Mouse (Mus musculus): ENCODE results near the gene Ube2s.
"Not testable (repeated sequence)": the region's sequence is repeated elsewhere in the genome, so short reads cannot be mapped to it uniquely, and the experiment has no call there.

The Ube2s gene

GRCm38 (mm10) chr7:4835631-4836327, 23.4 kb upstream of the Ube2s start:
- no peaks in the 10 kb centered on the region for H3K9me3 ChIP-seq (ENCODE audit: low read length)
- peaks cover 10% of the 10 kb centered on the region for H3K36me3 ChIP-seq (ENCODE audit: insufficient read depth, low read length)
- peaks cover 50% of the 10 kb centered on the region for H3K27me3 ChIP-seq (ENCODE audit: insufficient read depth, low read length)
- no peak for TF ChIP-seq CTCF (conservative IDR thresholded peaks at IDR 0.05; ENCODE audit: low read length)
- no peak for TF ChIP-seq POU5F1 (IDR thresholded peaks at IDR 0.05; ENCODE audit: borderline replicate concordance, low read length)
- no peak for TF ChIP-seq NANOG (IDR thresholded peaks at IDR 0.05; ENCODE audit: borderline replicate concordance, low read length)
- peak overlapping the region; percentile 87 for H3K4me3 ChIP-seq (replicated peaks; ENCODE audit: low read length)
- peaks cover 48% of the 10 kb centered on the region for H3K4me1 ChIP-seq (replicated peaks; ENCODE audit: low read depth, low read length)

GRCm38 (mm10) chr7:4830476-4830875, 18.1 kb upstream of the Ube2s start:
- no peaks in the 10 kb centered on the region for H3K9me3 ChIP-seq (ENCODE audit: low read length)
- peaks cover 27% of the 10 kb centered on the region for H3K27me3 ChIP-seq (ENCODE audit: insufficient read depth, low read length)
- TF ChIP-seq CTCF (conservative IDR thresholded peaks at IDR 0.05; ENCODE audit: low read length) (no peak), NANOG (IDR thresholded peaks at IDR 0.05; ENCODE audit: borderline replicate concordance, low read length) (no peak), POU5F1 (IDR thresholded peaks at IDR 0.05; ENCODE audit: borderline replicate concordance, low read length) (no peak)
- H3K4me3 ChIP-seq (replicated peaks; ENCODE audit: low read length), result peak overlapping the region; percentile 37
- H3K4me1 ChIP-seq (replicated peaks; ENCODE audit: low read depth, low read length), result peaks cover 64% of the 10 kb centered on the region
- H3K36me3 ChIP-seq (ENCODE audit: insufficient read depth, low read length), result peaks cover 31% of the 10 kb centered on the region

GRCm38 (mm10) chr7:4825365-4825764, 13.0 kb upstream of the Ube2s start:
- peaks cover 22% of the 10 kb centered on the region for H3K36me3 ChIP-seq (ENCODE audit: insufficient read depth, low read length)
- H3K9me3 ChIP-seq (ENCODE audit: low read length), result no peaks in the 10 kb centered on the region
- no peaks in the 10 kb centered on the region for H3K27me3 ChIP-seq (ENCODE audit: insufficient read depth, low read length)
- peaks cover 86% of the 10 kb centered on the region for H3K4me1 ChIP-seq (replicated peaks; ENCODE audit: low read depth, low read length)
- TF ChIP-seq NANOG (IDR thresholded peaks at IDR 0.05; ENCODE audit: borderline replicate concordance, low read length), result peak; percentile 21; the same call in 1 of the 2 replicates
- TF ChIP-seq CTCF (conservative IDR thresholded peaks at IDR 0.05; ENCODE audit: low read length), result no peak
- peak overlapping the region; percentile 64 for H3K4me3 ChIP-seq (replicated peaks; ENCODE audit: low read length)

GRCm38 (mm10) chr7:4822162-4822907, 9.9 kb upstream of the Ube2s start:
- H3K36me3 ChIP-seq (ENCODE audit: insufficient read depth, low read length), result no peaks in the 10 kb centered on the region
- peaks cover 91% of the 10 kb centered on the region for H3K4me1 ChIP-seq (replicated peaks; ENCODE audit: low read depth, low read length)
- H3K27me3 ChIP-seq (ENCODE audit: insufficient read depth, low read length), result no peaks in the 10 kb centered on the region
- TF ChIP-seq POU5F1 (IDR thresholded peaks at IDR 0.05; ENCODE audit: borderline replicate concordance, low read length), result no peak
- no peak for TF ChIP-seq NANOG (IDR thresholded peaks at IDR 0.05; ENCODE audit: borderline replicate concordance, low read length)
- no peak for TF ChIP-seq CTCF (conservative IDR thresholded peaks at IDR 0.05; ENCODE audit: low read length)
- H3K9me3 ChIP-seq (ENCODE audit: low read length), result no peaks in the 10 kb centered on the region
- H3K4me3 ChIP-seq (replicated peaks; ENCODE audit: low read length), result peak overlapping the region; percentile 43

- Histone ChIP-seq H3K9me3 (ENCODE audit: low read length) (no peaks in the 10 kb centered on the region), H3K27me3 (ENCODE audit: insufficient read depth, low read length) (no peaks in the 10 kb centered on the region), H3K36me3 (ENCODE audit: insufficient read depth, low read length) (no peaks in the 10 kb centered on the region), H3K4me3 (replicated peaks; ENCODE audit: low read length) (peak overlapping the region; percentile 2; the same call in 1 of the 2 replicates), H3K4me1 (replicated peaks; ENCODE audit: low read depth, low read length) (peaks cover 90% of the 10 kb centered on the region)
- no peak for TF ChIP-seq NANOG (IDR thresholded peaks at IDR 0.05; ENCODE audit: borderline replicate concordance, low read length)
- TF ChIP-seq POU5F1 (IDR thresholded peaks at IDR 0.05; ENCODE audit: borderline replicate concordance, low read length), result no peak
- no peak for TF ChIP-seq CTCF (conservative IDR thresholded peaks at IDR 0.05; ENCODE audit: low read length)
These were observed 9.3 kb upstream of the Ube2s start for GRCm38 (mm10) chr7:4821690-4822089.

- not testable (repeated sequence) for H3K27me3 ChIP-seq (ENCODE audit: insufficient read depth, low read length)
These were observed 8.5 kb upstream of the Ube2s start for GRCm38 (mm10) chr7:4820925-4821324.

GRCm38 (mm10) chr7:4816559-4816958, 4.2 kb upstream of the Ube2s start:
- peaks cover 20% of the 10 kb centered on the region for H3K36me3 ChIP-seq (ENCODE audit: insufficient read depth, low read length)
- H3K9me3 ChIP-seq (ENCODE audit: low read length), result no peaks in the 10 kb centered on the region
- no peaks in the 10 kb centered on the region for H3K27me3 ChIP-seq (ENCODE audit: insufficient read depth, low read length)
- H3K4me1 ChIP-seq (replicated peaks; ENCODE audit: low read depth, low read length), result peaks cover 69% of the 10 kb centered on the region
- H3K4me3 ChIP-seq (replicated peaks; ENCODE audit: low read length), result no peak overlapping the region
- TF ChIP-seq NANOG (IDR thresholded peaks at IDR 0.05; ENCODE audit: borderline replicate concordance, low read length) (no peak), POU5F1 (IDR thresholded peaks at IDR 0.05; ENCODE audit: borderline replicate concordance, low read length) (no peak), CTCF (conservative IDR thresholded peaks at IDR 0.05; ENCODE audit: low read length) (no peak)

More at GRCm38 (mm10) chr7:4820925-4821324, 8.5 kb upstream of the Ube2s start:
- Histone ChIP-seq H3K4me1 (replicated peaks; ENCODE audit: low read depth, low read length) (peaks cover 87% of the 10 kb centered on the region), H3K4me3 (replicated peaks; ENCODE audit: low read length) (peak overlapping the region; percentile 2; the same call in 1 of the 2 replicates)
- not testable (repeated sequence) for H3K36me3 ChIP-seq (ENCODE audit: insufficient read depth, low read length); H3K9me3 ChIP-seq (ENCODE audit: low read length)
- TF ChIP-seq POU5F1 (IDR thresholded peaks at IDR 0.05; ENCODE audit: borderline replicate concordance, low read length) (peak; percentile 64; the same call in 1 of the 2 replicates), NANOG (IDR thresholded peaks at IDR 0.05; ENCODE audit: borderline replicate concordance, low read length) (peak; percentile 59; the same call in 1 of the 2 replicates)

- Histone ChIP-seq H3K9me3 (ENCODE audit: low read length) (no peaks in the 10 kb centered on the region), H3K4me3 (replicated peaks; ENCODE audit: low read length) (peak overlapping the region; percentile 87), H3K36me3 (ENCODE audit: insufficient read depth, low read length) (peaks cover 54% of the 10 kb centered on the region), H3K27me3 (ENCODE audit: insufficient read depth, low read length) (no peaks in the 10 kb centered on the region), H3K4me1 (replicated peaks; ENCODE audit: low read depth, low read length) (peaks cover 72% of the 10 kb centered on the region)
- TF ChIP-seq POU5F1 (IDR thresholded peaks at IDR 0.05; ENCODE audit: borderline replicate concordance, low read length), result no peak
- no peak for TF ChIP-seq CTCF (conservative IDR thresholded peaks at IDR 0.05; ENCODE audit: low read length)
- TF ChIP-seq NANOG (IDR thresholded peaks at IDR 0.05; ENCODE audit: borderline replicate concordance, low read length), result no peak
These were observed 858 bp upstream of the Ube2s start for GRCm38 (mm10) chr7:4813105-4813791.

Data from E14TG2a.4 (cell line).